Mouse (Mus musculus): ENCODE measurements around the gene D430041D05Rik. TPM values are rescaled to one million over a fixed set of nuclear protein-coding genes. Genes with fewer than 3 reads are reported as not detected.

D430041D05Rik gene
- total RNA-seq, 2 experiments from 2014 or later = 0.12 to 0.24 TPM

DNA sequence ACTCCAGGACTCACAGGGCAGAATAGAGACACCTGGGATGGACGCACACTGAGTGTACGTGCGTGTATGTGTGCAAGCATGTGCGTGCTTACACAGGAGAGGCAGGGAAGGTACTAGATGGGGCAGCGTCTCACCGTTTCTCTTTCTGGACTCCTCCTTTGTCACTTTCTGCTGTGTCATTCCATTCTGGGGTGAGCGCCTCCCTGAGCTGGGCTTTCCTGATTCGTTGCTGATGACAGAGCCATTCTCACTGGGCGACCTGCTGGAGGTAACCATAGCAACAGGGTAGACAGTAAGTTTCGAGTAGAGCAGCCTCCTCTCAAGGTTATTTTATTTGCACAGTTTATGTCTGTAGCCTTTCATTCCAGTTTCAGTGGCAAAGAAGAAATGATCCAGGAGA lies 202.9 kb downstream of the D430041D05Rik start:
- intact Hi-C loops (cut with DNase I) = no loop called here
- no peak for DNase-seq

- intact Hi-C loops (cut with DNase I) = no loop called here
- no peak for DNase-seq
Measured at GRCm38 (mm10) chr2:104205623-104206022, 205.2 kb downstream of the D430041D05Rik start.

GRCm38 (mm10) chr2:104200211-104200610 lies 210.6 kb downstream of the D430041D05Rik start:
- intact Hi-C loops (cut with DNase I) = no loop called here
- DNase-seq = no peak

- intact Hi-C loops (cut with DNase I) = no loop called here
- no peak for DNase-seq
Measured at GRCm38 (mm10) chr2:104198186-104198585, 212.6 kb downstream of the D430041D05Rik start.

GRCm38 (mm10) chr2:104197281-104197680 lies 213.5 kb downstream of the D430041D05Rik start:
- DNase-seq = no peak
- intact Hi-C loops (cut with DNase I) = no loop called here

- DNase-seq = no peak
- intact Hi-C loops (cut with DNase I) = no loop called here
Measured at GRCm38 (mm10) chr2:104192401-104193141, 218.2 kb downstream of the D430041D05Rik start.

DNA sequence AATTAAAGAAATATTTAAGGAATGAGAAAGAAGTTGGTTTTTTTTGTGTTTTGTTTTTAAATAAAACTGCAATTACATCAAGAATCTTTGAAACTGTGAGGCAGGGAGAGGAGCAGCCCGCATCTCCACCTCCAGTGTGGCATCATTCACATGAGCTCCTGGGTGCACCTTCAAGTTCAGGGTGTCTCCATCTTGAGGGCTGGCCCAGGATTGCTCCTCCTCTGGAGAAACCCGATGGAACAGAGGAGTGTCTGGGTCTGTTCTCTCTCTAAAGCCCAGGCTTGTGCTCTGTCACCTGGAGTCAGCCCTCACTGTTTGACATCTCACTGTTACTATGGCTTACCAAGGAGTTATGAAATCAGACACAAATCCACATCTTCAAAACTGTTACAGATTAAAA lies 219.1 kb downstream of the D430041D05Rik start:
- no peak for DNase-seq
- intact Hi-C loops (cut with DNase I) = no loop called here

DNA sequence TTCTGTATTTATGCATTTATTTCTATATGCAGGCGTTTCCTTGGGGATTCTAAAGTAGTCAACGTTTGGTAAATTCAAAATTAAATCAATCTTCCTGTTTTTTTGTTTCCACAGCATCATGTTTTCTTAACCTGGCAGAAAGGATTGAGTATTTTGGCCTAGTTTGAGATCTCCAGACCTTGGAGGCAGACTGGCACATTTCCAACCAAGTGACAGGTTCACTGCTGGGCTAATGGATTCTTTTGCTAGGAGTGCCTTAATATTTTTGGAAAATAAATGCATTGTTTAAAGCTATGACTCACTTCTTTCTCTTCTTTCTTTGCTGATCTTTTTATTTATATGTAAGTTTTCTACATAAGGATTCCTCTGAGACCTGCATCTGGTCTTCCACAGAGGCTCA lies 222.0 kb downstream of the D430041D05Rik start:
- intact Hi-C loops (cut with DNase I) = no loop called here
- no peak for DNase-seq

DNA sequence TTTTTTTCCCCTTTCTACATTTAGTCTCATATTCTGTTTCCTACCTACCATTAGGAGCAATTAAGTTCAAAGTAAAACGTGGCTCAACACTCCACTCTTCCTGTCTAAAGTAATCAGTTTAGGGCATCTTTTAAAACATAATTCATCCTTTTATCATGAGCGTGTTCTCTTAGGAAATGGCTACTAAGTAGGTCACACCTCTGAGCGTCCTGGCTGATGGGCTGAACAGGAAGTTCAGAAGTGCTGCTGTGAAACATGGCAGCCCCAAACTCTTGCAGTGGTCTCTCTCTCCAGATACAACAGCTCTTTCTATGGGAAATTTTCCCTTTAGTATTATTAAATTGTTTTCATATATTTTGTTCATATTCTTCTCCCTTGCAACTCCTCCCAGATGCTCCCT lies 223.7 kb downstream of the D430041D05Rik start:
- intact Hi-C loops (cut with DNase I) = no loop called here

DNA sequence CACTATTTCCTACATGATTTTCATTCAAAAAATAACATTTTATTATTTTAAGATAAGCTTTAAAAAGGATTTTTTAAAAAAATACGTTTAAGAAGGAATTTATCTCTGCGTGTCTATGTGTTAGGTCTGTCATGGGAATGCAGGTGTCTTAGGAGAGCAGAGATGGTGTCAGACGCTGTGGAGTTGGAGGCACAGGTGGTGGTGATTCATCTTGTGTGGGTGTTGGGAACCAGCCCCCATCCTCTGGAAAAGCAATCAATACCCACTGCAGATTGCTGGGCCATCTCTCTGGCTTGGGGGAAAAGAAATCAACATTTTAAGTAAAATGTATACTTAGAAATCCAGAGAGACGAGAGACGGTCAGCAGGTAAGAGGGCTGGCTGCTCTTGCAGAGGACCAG lies 225.2 kb downstream of the D430041D05Rik start:
- intact Hi-C loops (cut with DNase I) = no loop called here
- DNase-seq = no peak

More for the DNA sequence above, 223.7 kb downstream of the D430041D05Rik start:
- DNase-seq = no peak

GRCm38 (mm10) chr2:104184296-104184695 lies 226.5 kb downstream of the D430041D05Rik start:
- no peak for DNase-seq
- intact Hi-C loops (cut with DNase I) = no loop called here

- DNase-seq = no peak
- intact Hi-C loops (cut with DNase I) = no loop called here
Measured at GRCm38 (mm10) chr2:104183246-104183845, 227.5 kb downstream of the D430041D05Rik start.

- DNase-seq = no peak
- intact Hi-C loops (cut with DNase I) = no loop called here
Measured at GRCm38 (mm10) chr2:104179636-104180035, 231.2 kb downstream of the D430041D05Rik start.

- no peak for DNase-seq
- intact Hi-C loops (cut with DNase I) = no loop called here
Measured at GRCm38 (mm10) chr2:104178251-104178650, 232.6 kb downstream of the D430041D05Rik start.

DNA sequence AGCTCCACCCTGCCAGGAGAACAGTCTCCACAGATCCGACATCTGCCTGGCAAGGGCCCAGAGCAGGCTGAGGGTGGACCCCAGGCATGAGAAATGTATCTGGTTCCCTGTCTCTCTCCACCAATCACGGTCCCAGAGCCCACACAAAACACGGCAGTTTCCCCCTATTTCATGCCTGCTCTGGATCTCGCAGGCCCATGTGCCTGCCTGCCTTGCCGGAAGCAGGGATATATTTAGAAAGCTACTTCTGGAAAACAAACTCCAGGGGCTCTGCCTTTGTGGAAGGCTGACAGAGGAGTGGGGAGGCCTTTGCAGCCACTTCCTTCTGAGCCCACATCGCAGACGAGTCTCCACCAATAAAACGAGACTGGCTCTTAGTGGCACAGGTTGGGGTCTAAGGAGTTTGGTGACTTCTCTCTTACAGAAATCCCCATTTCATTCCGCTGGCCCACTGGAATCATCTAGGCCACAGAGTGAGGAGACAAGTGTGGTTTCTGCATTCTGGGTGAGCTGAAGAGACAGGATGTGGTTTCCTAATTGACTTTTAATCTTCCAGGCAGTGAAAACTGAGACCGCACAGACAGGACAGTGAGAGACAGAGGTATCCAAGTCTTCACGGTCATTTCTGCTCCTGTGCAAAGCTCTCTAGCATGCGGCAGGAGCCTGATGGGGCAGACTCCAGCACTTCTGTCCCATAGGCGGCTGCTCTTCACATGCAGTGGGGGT lies 233.7 kb downstream of the D430041D05Rik start:
- peak; percentile 39 to 64 for DNase-seq
- intact Hi-C loops (cut with DNase I) = no loop called here

DNA sequence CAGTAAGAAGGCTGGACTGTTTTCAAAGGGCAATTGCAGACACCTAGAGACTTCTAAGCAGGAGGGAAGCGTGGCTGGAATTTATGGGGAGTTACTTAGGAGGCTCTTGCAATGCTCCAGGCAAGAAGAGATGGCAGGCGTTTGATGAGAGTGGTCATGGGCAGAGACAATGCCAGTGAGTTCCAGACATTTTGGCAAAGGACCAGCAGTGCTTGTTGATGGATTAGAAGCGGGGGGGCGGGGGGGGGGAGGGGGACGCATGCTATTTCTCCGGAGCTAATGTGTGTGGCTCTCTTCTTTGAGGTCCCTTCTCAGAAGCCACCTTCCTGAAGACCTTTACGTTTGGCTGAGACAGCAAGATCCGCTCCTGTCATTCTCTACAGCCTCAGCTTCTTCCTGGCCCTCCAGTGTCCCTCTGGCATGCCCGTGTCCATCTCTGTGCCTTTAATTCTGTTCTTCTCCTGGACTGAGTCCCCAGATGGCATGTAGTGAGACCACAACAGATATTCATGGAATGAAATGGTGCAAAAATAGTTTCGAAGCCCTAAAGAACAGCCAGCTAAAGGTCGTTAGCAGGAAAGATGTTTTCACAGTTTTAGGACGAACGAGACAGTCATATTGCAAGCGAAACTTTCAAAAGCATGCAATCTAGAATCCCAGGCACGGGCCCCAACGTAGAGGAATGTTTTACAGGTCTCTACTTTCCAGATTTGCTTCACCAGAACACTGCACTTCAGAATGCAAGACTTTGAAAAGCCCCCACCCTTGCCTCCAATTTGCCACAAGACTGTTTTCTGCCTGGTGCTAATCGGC lies 234.4 kb downstream of the D430041D05Rik start:
- DNase-seq = peak; percentile 4 to 13

GRCm38 (mm10) chr2:104175476-104176165 lies 235.2 kb downstream of the D430041D05Rik start:
- DNase-seq = no peak
- intact Hi-C loops (cut with DNase I) = no loop called here

More for the DNA sequence above, 234.4 kb downstream of the D430041D05Rik start:
- intact Hi-C loops (cut with DNase I) = no loop called here

DNA sequence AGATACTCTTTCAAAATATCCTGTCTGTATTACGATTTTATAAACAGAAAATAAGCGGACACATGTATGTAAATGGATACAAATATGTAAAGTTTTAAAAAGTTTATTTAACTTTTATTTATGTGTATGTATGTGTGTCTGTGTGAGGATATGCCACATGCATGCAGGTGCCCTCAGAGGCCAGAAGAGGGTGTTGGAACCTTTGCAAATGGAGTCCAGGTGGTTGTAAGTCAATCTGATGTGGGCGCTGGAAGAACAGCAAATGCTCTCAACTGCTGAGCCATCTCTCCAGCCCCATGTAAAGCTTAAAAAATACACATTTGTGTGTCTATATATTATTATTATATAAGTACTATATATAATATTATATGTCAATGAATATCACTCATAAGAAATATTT lies 237.4 kb downstream of the D430041D05Rik start:
- intact Hi-C loops (cut with DNase I) = no loop called here
- DNase-seq = no peak

- intact Hi-C loops (cut with DNase I) = no loop called here
- DNase-seq = no peak
Measured at GRCm38 (mm10) chr2:104172695-104173348, 238.0 kb downstream of the D430041D05Rik start.

Measured in heart, postnatal 10 days (tissue).